Comparison of ENCODE assay signal across 1 mouse cellular context in the genomic region with DNA sequence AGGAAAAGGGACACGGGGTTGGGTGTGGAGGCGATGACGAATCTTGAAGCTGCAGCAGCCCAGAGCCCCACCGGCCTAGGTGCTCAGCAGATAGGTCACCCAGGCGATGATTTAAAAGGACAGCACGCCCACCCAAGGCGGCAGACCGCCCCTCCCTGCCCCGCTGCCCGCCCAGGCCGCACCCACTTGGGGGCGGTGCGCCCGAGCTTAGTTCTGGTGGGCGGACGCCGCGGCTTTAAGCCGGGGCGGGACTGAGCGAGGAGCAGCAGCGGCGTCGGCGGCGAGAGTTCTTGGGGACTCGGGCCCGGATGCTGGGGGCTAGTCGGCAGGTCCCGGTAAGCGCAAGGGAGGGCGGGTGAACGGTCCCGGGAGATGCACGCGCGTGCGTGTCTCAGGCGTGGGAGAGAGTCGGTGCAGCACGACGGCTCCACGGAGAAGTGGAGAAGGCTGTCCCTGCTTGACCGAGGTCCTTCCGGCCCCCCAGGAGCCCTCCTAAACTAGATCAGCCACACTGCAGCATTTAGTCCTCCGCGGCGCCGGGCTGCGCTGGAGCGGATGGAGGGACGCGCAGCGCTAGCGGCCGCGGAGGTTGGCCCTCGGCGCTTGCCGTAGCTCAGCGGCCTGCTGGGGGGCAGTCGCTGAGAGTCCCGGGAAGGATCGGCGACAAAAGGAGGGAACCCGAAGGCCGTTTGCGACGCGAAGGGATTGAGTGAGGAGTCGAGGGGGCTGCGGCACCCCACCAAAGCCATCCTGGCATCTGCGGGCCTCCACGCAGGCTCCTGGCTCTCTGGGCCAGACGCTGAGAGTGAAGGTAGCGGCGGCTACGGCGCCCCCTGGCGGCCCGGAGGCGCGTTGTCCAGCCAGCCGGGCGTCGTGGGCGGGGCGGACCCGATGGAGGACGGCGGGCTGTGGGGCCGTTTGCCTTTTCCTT.
TF ChIP-seq lines count a peak whose summit lies in the region.

No protein-coding gene starts in this region.

TF ChIP-seq in MEL, 35 proteins besides CTCF, POLR2A, EP300 and RAD21 (continued from another document):
- TF ChIP-seq GABPA (IDR thresholded peaks at IDR 0.05; ENCODE audit: low read depth, low read length) (peak; percentile 75; the same call in 1 of the 2 replicates), ZMIZ1 (IDR thresholded peaks at IDR 0.05; ENCODE audit: low read depth, low read length) (peak; percentile 65; the same call in 1 of the 2 replicates), CHD2 (IDR thresholded peaks at IDR 0.05; ENCODE audit: low read length) (no peak), MAFK (IDR thresholded peaks at IDR 0.05; ENCODE audit: borderline replicate concordance, low read depth, low read length) (no peak), NRF1 (IDR thresholded peaks at IDR 0.05; ENCODE audit: insufficient read depth, low read depth, low read length, poor library complexity, severe bottlenecking) (no peak), ZNF384 (IDR thresholded peaks at IDR 0.05; ENCODE audit: low read depth, low read length) (no peak), E2F4 (IDR thresholded peaks at IDR 0.05; ENCODE audit: borderline replicate concordance, low read depth, low read length) (no peak), TCF12 (IDR thresholded peaks at IDR 0.05; ENCODE audit: low read depth, low read length) (peak; percentile 11; the same call in 1 of the 2 replicates), GATA1 (IDR thresholded peaks at IDR 0.05; ENCODE audit: low read depth, low read length) (no peak), SIN3A (IDR thresholded peaks at IDR 0.05; ENCODE audit: low read length) (no peak; the same call in 1 of the 2 replicates), ZC3H11A (IDR thresholded peaks at IDR 0.05; ENCODE audit: low read depth, low read length) (no peak), UBTF (IDR thresholded peaks at IDR 0.05; ENCODE audit: borderline replicate concordance, insufficient read depth, low read depth, low read length) (no peak), USF1 (IDR thresholded peaks at IDR 0.05; ENCODE audit: low read depth, low read length) (no peak), ETS1 (IDR thresholded peaks at IDR 0.05; ENCODE audit: low read depth, low read length) (0 out of 2 replicates have a peak, but pooled peaks have one; percentile 1), POLR2AphosphoS2 (IDR thresholded peaks at IDR 0.05; ENCODE audit: low read length) (peak; percentile 58; the same call in 1 of the 2 replicates), ELF1 (IDR thresholded peaks at IDR 0.05; ENCODE audit: low read depth, low read length) (0 out of 2 replicates have a peak, but pooled peaks have one; percentile 37), HCFC1 (IDR thresholded peaks at IDR 0.05; ENCODE audit: low read depth, low read length) (peak; percentile 84)
TF ChIP-seq in MEL: peak in this region for 11.
